Mouse (Mus musculus) E14TG2a.4 (cell line): ENCODE measurements at regions not wholly inside any gene's neighbourhood (a gene's known extent, or its start where the extent isn't known, plus 50 kb on each side); places are given as distances from the start of the nearest gene placed in this dataset.

Experiments used
- CTCF ChIP-seq: conservative IDR thresholded peaks from 2 replicates; pipeline ENCODE4 v1.5.1; 2014; ENCODE audit warnings: low read length
- POU5F1 ChIP-seq: IDR thresholded peaks from 2 replicates; pipeline ENCODE4 v1.6.1; 2014; ENCODE audit warnings: low read length, borderline replicate concordance

DNA sequence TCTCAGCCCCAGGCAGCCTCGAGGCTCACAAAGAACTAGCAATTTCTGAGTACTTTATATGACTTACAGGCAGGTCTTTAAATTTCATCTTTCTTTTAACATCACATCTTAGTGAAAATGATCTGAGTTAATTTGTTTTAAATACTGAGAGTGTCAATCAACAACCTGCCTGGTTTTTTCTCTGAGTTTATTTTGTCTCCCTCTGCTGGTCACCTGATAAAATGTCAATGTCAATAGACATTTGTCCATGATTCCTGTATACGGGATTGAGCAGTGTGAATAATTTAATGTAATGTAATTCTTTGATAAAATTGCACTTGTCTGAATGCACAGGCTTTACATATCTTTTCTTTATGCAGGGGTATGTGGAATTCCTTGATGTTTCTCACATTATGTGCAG lies 1070.4 kb upstream of the Tacstd2 start:
- TF ChIP-seq CTCF (peak; percentile 19), POU5F1 (no peak)
